8 mouse cellular contexts compared by ENCODE assay signal in the genomic region with DNA sequence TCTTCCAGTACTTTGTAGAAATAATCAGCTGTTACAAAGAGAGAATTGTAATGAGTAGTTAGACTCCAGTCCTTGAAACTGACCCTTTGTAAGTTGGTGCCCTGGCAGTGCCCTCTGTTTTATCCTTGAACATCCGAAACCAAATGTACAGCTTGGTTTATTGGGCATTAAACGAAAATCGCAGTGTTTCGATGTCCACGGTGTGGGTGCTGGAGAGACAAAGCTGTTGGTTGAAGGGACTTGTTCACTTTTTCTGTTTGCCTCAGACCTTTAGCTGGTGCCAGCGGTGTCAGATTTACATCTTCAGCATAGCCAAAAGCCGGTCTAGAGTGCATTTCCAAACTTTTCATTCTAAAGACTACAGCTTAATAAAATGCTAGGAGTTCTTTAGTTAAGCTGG. TPM values are rescaled to one million over a fixed set of nuclear protein-coding genes. Genes with fewer than 3 reads are reported as not detected.
DNase-seq lines count a peak whose midpoint lies in the region; ATAC-seq and TF ChIP-seq lines count a peak whose summit lies in the region.

No protein-coding gene starts in this region.

- ATAC-seq in hindbrain, embryonic 14.5 days (ENCODE audit: low FRiP score) = no peak
- ATAC-seq in midbrain, embryonic 16.5 days = no peak

- no peak for DNase-seq in layer of hippocampus, adult 2 months (ENCODE audit: low spot score in 2 of 2)
- no peak for DNase-seq in layer of hippocampus, postnatal 10 days (ENCODE audit: low spot score in 2 of 2)
- peak; percentile 10 for DNase-seq in embryonic facial prominence, embryonic 10.5 days (ENCODE audit: low spot score)
- DNase-seq in hindbrain, embryonic 14.5 days (ENCODE audit: low spot score) = no peak
- DNase-seq in layer of hippocampus, adult 9-11 months = no peak
- no peak for DNase-seq in urinary bladder, postnatal 36 days (ENCODE audit: low spot score in 2 of 2)
- no peak for DNase-seq in layer of hippocampus, adult 8-10 months (ENCODE audit: low spot score in 2 of 2)

- peak overlapping the region; percentile 100; the same call in 1 of the 2 replicates for H3K27ac ChIP-seq in layer of hippocampus, adult 2 months
- no peak overlapping the region for H3K27ac ChIP-seq in embryonic facial prominence, embryonic 10.5 days (replicated peaks)
- no peak overlapping the region for H3K27ac ChIP-seq in hindbrain, embryonic 14.5 days
- H3K27ac ChIP-seq in midbrain, embryonic 16.5 days (ENCODE audit: low read length) = no peak overlapping the region

- H3K4me3 ChIP-seq in layer of hippocampus, adult 2 months = peak overlapping the region; percentile 93
- peak overlapping the region; percentile 80 for H3K4me3 ChIP-seq in embryonic facial prominence, embryonic 10.5 days
- peak overlapping the region; percentile 94 for H3K4me3 ChIP-seq in hindbrain, embryonic 14.5 days (replicated peaks; ENCODE audit: low read length)
- H3K4me3 ChIP-seq in midbrain, embryonic 16.5 days (ENCODE audit: low read depth, low read length) = peak overlapping the region; percentile 90

- 29% methylated on average over 7 of the region's 7 CpGs for WGBS in embryonic facial prominence, embryonic 10.5 days
- WGBS in hindbrain, embryonic 14.5 days = 14% methylated on average over 7 of the region's 7 CpGs
- WGBS in midbrain, embryonic 16.5 days = 9% methylated on average over 7 of the region's 7 CpGs

- no peak for TF ChIP-seq CTCF in layer of hippocampus, adult 2 months (conservative IDR thresholded peaks at IDR 0.05)

- H3K9ac ChIP-seq in hindbrain, embryonic 14.5 days = peak overlapping the region; percentile 92
- H3K9ac ChIP-seq in midbrain, embryonic 16.5 days (ENCODE audit: low read depth, low read length) = peak overlapping the region; percentile 10

- H3K4me1 ChIP-seq in embryonic facial prominence, embryonic 10.5 days = peaks cover 43% of the 10 kb centered on the region
- peaks cover 52% of the 10 kb centered on the region for H3K4me1 ChIP-seq in hindbrain, embryonic 14.5 days (replicated peaks; ENCODE audit: control insufficient read depth, insufficient read depth, low read length)
- H3K4me1 ChIP-seq in midbrain, embryonic 16.5 days (ENCODE audit: control insufficient read depth, insufficient read depth, low read length) = peaks cover 36% of the 10 kb centered on the region

- H3K27me3 ChIP-seq in embryonic facial prominence, embryonic 10.5 days (replicated peaks; ENCODE audit: low read depth, poor library complexity, severe bottlenecking) = no peaks in the 10 kb centered on the region
- H3K27me3 ChIP-seq in hindbrain, embryonic 14.5 days (ENCODE audit: control insufficient read depth, insufficient read depth, low read length) = no peaks in the 10 kb centered on the region
- H3K27me3 ChIP-seq in midbrain, embryonic 16.5 days (ENCODE audit: control insufficient read depth, insufficient read depth, low read depth, low read length) = no peaks in the 10 kb centered on the region

- no peaks in the 10 kb centered on the region for H3K36me3 ChIP-seq in embryonic facial prominence, embryonic 10.5 days (replicated peaks)
- no peaks in the 10 kb centered on the region for H3K36me3 ChIP-seq in hindbrain, embryonic 14.5 days (replicated peaks; ENCODE audit: control insufficient read depth, insufficient read depth)
- no peaks in the 10 kb centered on the region for H3K36me3 ChIP-seq in midbrain, embryonic 16.5 days (ENCODE audit: control insufficient read depth, insufficient read depth, low read length)

- no peaks in the 10 kb centered on the region for H3K9me3 ChIP-seq in embryonic facial prominence, embryonic 10.5 days
- no peaks in the 10 kb centered on the region for H3K9me3 ChIP-seq in hindbrain, embryonic 14.5 days (ENCODE audit: control insufficient read depth, low read length)
- H3K9me3 ChIP-seq in midbrain, embryonic 16.5 days (replicated peaks; ENCODE audit: control insufficient read depth, low read length, poor library complexity, severe bottlenecking) = no peaks in the 10 kb centered on the region

- H3K4me2 ChIP-seq in hindbrain, embryonic 14.5 days (replicated peaks) = peak overlapping the region; percentile 84
- H3K4me2 ChIP-seq in midbrain, embryonic 16.5 days (ENCODE audit: low read length) = peak overlapping the region; percentile 66

RNA-seq across cellular contexts. Expression of gene Homer1, which starts 6.2 kb away (rescaled TPM):
- total RNA-seq in layer of hippocampus, adult 2 months (2021) = 100 to 1,000 TPM; 163 to 171 TPM
- 100 to 1,000 TPM; 128 to 134 TPM for total RNA-seq in layer of hippocampus, postnatal 10 days (2021)
- 8.6 and 8.7 TPM in 2 replicates for polyA plus RNA-seq in embryonic facial prominence, embryonic 10.5 days (2016; fragmentation: Nextera tagmentation; extraction: Ambion mirVana)
- 18.5 and 19.9 TPM in 2 replicates for polyA plus RNA-seq in hindbrain, embryonic 14.5 days (2014; fragmentation: Nextera tagmentation; extraction: Ambion mirVana)
- 8.6 and 9.4 TPM in 2 replicates for polyA plus RNA-seq in midbrain, embryonic 16.5 days (2015; fragmentation: Nextera tagmentation; extraction: Ambion mirVana)
- 100 to 1,000 TPM; 117 to 181 (median 146) TPM for total RNA-seq in layer of hippocampus, adult 8-10 months (2022)
